Mouse (Mus musculus) layer of hippocampus, postnatal 10 days (tissue): ENCODE results near the gene Fa2h. TPM values are rescaled to one million over a fixed set of nuclear protein-coding genes. Genes with fewer than 3 reads are reported as not detected.

ENCODE experiments used
- DNase-seq, 2 experiments: peaks; one replicate each; pipeline ENCODE4 v3.0.0; 2021; ENCODE audit warnings: low spot score in 2 of 2
- total RNA-seq, 2 experiments: library from RNA; stranded (reverse); gene quantifications; 2 replicates each; pipeline ENCODE4 v1.2.3; 2021

The Fa2h gene
- total RNA-seq, 2 experiments from 2014 or later: 5.3 to 5.8 TPM

GRCm38 (mm10) chr8:111300597-111301546 is 92.8 kb downstream of the Fa2h start:
- peak; percentile 7 to 12 for DNase-seq

DNA sequence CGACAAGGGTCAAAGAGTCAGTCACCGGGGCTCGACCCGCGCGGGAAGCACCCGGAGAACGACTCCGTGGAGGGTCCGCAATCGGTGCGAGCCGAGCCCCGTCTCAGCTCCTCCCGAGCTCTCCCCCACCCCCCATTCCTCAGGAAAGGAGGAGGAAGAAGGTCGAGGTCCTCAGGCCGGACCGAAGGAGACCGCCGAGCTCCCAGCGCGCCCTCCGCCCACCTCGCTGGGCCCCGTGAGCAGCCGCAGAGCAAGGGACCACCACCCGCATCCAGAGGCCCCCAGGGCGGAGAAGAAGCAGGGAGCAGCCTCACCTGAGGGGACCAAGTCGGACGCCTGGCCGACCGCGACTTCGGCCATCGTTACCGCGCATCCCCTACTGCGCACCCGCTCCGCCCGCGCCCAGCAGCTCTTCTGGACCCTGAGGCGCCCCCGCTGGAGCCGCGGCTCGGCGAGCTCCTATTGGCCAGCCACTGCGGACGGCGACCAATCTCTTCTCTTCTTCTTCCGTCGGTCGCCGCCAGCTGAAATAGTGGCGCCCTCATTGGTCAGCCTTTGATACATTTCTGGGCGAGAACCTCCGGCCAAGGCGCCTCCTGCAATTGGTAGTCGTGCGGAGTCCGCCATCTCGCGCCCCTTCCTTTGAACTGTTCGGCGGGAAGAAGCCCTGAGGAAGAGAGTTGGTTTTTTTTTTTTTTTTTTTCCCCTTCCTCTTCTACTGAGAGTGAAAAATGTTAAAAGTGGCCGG is 93.6 kb downstream of the Fa2h start, which contains the start of gene Rfwd3:
Gene Rfwd3 (minus strand): TSS at position 402 of the 748 bp plus-strand sequence.
- DNase-seq: peak; percentile 95 to 96

DNA sequence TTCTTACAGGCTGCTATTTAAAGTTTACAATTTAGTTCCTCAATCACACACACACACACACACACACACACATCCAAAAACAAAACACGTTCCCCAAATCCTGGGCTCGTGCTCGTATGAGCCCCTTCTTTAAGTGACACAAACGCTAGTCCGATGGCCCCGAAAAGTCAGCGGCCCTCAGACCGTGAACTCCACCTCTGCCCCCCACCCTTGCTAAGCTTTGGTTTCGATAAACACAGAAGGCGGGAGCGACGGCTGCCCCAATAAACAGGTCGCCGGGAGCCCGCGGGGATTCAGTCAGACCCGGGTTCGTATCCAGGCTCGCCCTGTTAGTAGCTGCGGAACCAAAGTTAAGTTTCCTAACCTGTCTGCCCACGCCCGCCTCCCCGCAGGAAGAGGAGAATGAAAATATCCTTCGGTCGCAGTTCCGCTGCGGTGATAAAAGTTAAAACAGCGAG is 94.2 kb downstream of the Fa2h start:
- DNase-seq: peak; percentile 37 to 56

GRCm38 (mm10) chr8:111298011-111298410 is 95.6 kb downstream of the Fa2h start:
- no peak for DNase-seq

Other genes starting within 250 kb of the Fa2h start
- 100 to 1,000 TPM; 118 to 119 TPM for gene Glg1, start 134.6 kb downstream of the Fa2h start, total RNA-seq
- 10 to 100 TPM; 18.1 TPM for gene Rfwd3, start 93.6 kb downstream of the Fa2h start, total RNA-seq
- under 1 TPM; 0.58 to 0.87 TPM for gene Mlkl, start 55.6 kb downstream of the Fa2h start, total RNA-seq
- 10 to 100 TPM; 25.4 to 28.8 TPM for gene Wdr59, start 128.3 kb upstream of the Fa2h start, total RNA-seq
- gene Znrf1, start 142.3 kb upstream of the Fa2h start, total RNA-seq: 100 to 1,000 TPM; 133 to 145 TPM
- gene Ldhd, start 236.6 kb upstream of the Fa2h start, total RNA-seq: 1 to 10 TPM; 2.3 to 2.6 TPM
- gene Zfp1, start 249.6 kb upstream of the Fa2h start, total RNA-seq: 10 to 100 TPM; 21.4 to 21.9 TPM